Mouse (Mus musculus) forebrain, embryonic 11.5 days (tissue): ENCODE results near the gene Opcml. TPM values are rescaled to one million over a fixed set of nuclear protein-coding genes. Genes with fewer than 3 reads are reported as not detected.

Source experiments
- ATAC-seq: fragments of 200-750 bp; cut with Nextera tagmentation; replicated peaks from 2 replicates; pipeline ENCODE4 v1.8.0; 2017; ENCODE audit warnings: moderate TSS enrichment; ENCODE audit not compliant: low FRiP score
- DNase-seq: peaks from one replicate; pipeline ENCODE4 v3.0.0-alpha.2; 2017; ENCODE audit warnings: low spot score
- H3K27ac ChIP-seq: fragments of 300-500 bp; sonication (generic); 2 replicates; pipeline ENCODE4 v1.5.1; 2014; ENCODE audit warnings: low read depth, low read length
- H3K27me3 ChIP-seq: fragments of 300-500 bp; sonication (generic); 2 replicates; pipeline ENCODE4 v1.6.1; 2014; ENCODE audit warnings: mild to moderate bottlenecking, low read length, mixed read lengths; ENCODE audit not compliant: control insufficient read depth, insufficient read depth
- H3K36me3 ChIP-seq: fragments of 300-500 bp; sonication (generic); 2 replicates; pipeline ENCODE4 v1.6.1; 2014; ENCODE audit warnings: mild to moderate bottlenecking, low read length, moderate library complexity, mixed read lengths; ENCODE audit not compliant: control insufficient read depth, insufficient read depth
- H3K4me1 ChIP-seq: fragments of 300-500 bp; sonication (generic); replicated peaks from 2 replicates; pipeline ENCODE4 v1.6.1; 2014; ENCODE audit warnings: low read length, mixed read lengths; ENCODE audit not compliant: control insufficient read depth, insufficient read depth
- H3K4me2 ChIP-seq: fragments of 300-500 bp; sonication (generic); 2 replicates; pipeline ENCODE4 v1.6.1; 2014; ENCODE audit warnings: low read depth, mild to moderate bottlenecking, low read length, moderate library complexity, mixed read lengths; ENCODE audit not compliant: severe bottlenecking
- H3K4me3 ChIP-seq: fragments of 300-500 bp; sonication (generic); 2 replicates; pipeline ENCODE4 v1.5.1; 2014; ENCODE audit warnings: low read depth, low read length
- H3K9ac ChIP-seq: fragments of 300-500 bp; sonication (generic); 2 replicates; pipeline ENCODE4 v1.6.1; 2014; ENCODE audit warnings: low read length
- H3K9me3 ChIP-seq: fragments of 300-500 bp; sonication (generic); 2 replicates; pipeline ENCODE4 v1.6.1; 2016; ENCODE audit warnings: low read length, mixed read lengths; ENCODE audit not compliant: control insufficient read depth
- WGBS: fragments of 180-500 bp; shearing (Covaris S2); extraction: QIAGEN DNeasy Blood & Tissue Kit; methylation state at CpG from one replicate; pipeline ENCODE4 v1.1.7; 2014; 5-methylcytosine and 5-hydroxymethylcytosine counted together
- polyA plus RNA-seq: library from polyadenylated mRNA; unstranded; fragments of >200 nt; fragmentation: Nextera tagmentation; extraction: Ambion mirVana; gene quantifications from 2 replicates; pipeline ENCODE4 v1.2.1, GENCODE M21; 2014

Opcml gene
- polyA plus RNA-seq, 1 experiment from 2014 or later = 2.4 TPM

- Histone ChIP-seq H3K27me3 (peaks cover 9% of the 10 kb centered on the region; the same call in 1 of the 2 replicates), H3K4me2 (peak overlapping the region; percentile 75), H3K27ac (no peak overlapping the region), H3K9me3 (no peaks in the 10 kb centered on the region), H3K9ac (peak overlapping the region; percentile 44), H3K4me3 (peak overlapping the region; percentile 38), H3K36me3 (no peaks in the 10 kb centered on the region), H3K4me1 (no peaks in the 10 kb centered on the region; the same call in 1 of the 2 replicates)
- WGBS = 2% methylated on average over 12 of the region's 12 CpGs
- DNase-seq (peak; percentile 56), ATAC-seq (no peak)
Observed at GRCm38 (mm10) chr9:27791639-27791966, 1.0 kb downstream of the Opcml start.

- WGBS = 25% methylated on average over 2 of the region's 2 CpGs
- Histone ChIP-seq H3K4me3 (no peak overlapping the region), H3K4me2 (no peak overlapping the region)
Observed at GRCm38 (mm10) chr9:27792226-27792625, 1.7 kb downstream of the Opcml start.

GRCm38 (mm10) chr9:27792994-27793393, 2.4 kb downstream of the Opcml start:
- Histone ChIP-seq H3K4me2 (no peak overlapping the region), H3K36me3 (no peaks in the 10 kb centered on the region), H3K9me3 (no peaks in the 10 kb centered on the region), H3K9ac (no peak overlapping the region), H3K27me3 (peaks cover 9% of the 10 kb centered on the region; the same call in 1 of the 2 replicates), H3K4me3 (no peak overlapping the region), H3K27ac (no peak overlapping the region), H3K4me1 (no peaks in the 10 kb centered on the region; the same call in 1 of the 2 replicates)
- no peak for DNase-seq
- WGBS = 71% methylated on average over 3 of the region's 3 CpGs
- no peak for ATAC-seq

More at GRCm38 (mm10) chr9:27792226-27792625, 1.7 kb downstream of the Opcml start:
- H3K9me3 ChIP-seq = no peaks in the 10 kb centered on the region
- H3K36me3 ChIP-seq = no peaks in the 10 kb centered on the region
- ATAC-seq = no peak
- no peaks in the 10 kb centered on the region; the same call in 1 of the 2 replicates for H3K4me1 ChIP-seq
- H3K27me3 ChIP-seq = peaks cover 9% of the 10 kb centered on the region; the same call in 1 of the 2 replicates
- no peak for DNase-seq
- H3K27ac ChIP-seq = no peak overlapping the region
- no peak overlapping the region for H3K9ac ChIP-seq

GRCm38 (mm10) chr9:27796535-27796934, 6.0 kb downstream of the Opcml start:
- 95% methylated on average over 1 of the region's 1 CpGs for WGBS
- H3K36me3 ChIP-seq = no peaks in the 10 kb centered on the region
- no peak overlapping the region for H3K27ac ChIP-seq
- no peak overlapping the region for H3K4me3 ChIP-seq
- H3K9ac ChIP-seq = no peak overlapping the region
- no peak overlapping the region for H3K4me2 ChIP-seq
- H3K27me3 ChIP-seq = peaks cover 7% of the 10 kb centered on the region; the same call in 1 of the 2 replicates
- DNase-seq (no peak), ATAC-seq (no peak)
- H3K4me1 ChIP-seq = no peaks in the 10 kb centered on the region; the same call in 1 of the 2 replicates
- no peaks in the 10 kb centered on the region for H3K9me3 ChIP-seq

- ATAC-seq (no peak), DNase-seq (no peak)
- H3K4me2 ChIP-seq = no peak overlapping the region
- 89% methylated on average over 2 of the region's 2 CpGs for WGBS
- no peak overlapping the region for H3K27ac ChIP-seq
- no peaks in the 10 kb centered on the region for H3K4me1 ChIP-seq
- H3K27me3 ChIP-seq = no peaks in the 10 kb centered on the region
- no peak overlapping the region for H3K4me3 ChIP-seq
- no peaks in the 10 kb centered on the region for H3K36me3 ChIP-seq
- H3K9ac ChIP-seq = no peak overlapping the region
- H3K9me3 ChIP-seq = no peaks in the 10 kb centered on the region
Observed at GRCm38 (mm10) chr9:27800992-27801391, 10.4 kb downstream of the Opcml start.

- Histone ChIP-seq H3K36me3 (no peaks in the 10 kb centered on the region), H3K4me1 (no peaks in the 10 kb centered on the region), H3K27ac (no peak overlapping the region), H3K9ac (no peak overlapping the region), H3K27me3 (no peaks in the 10 kb centered on the region), H3K4me2 (no peak overlapping the region), H3K4me3 (no peak overlapping the region), H3K9me3 (no peaks in the 10 kb centered on the region)
- ATAC-seq (no peak), DNase-seq (no peak)
- WGBS = 89% methylated on average over 3 of the region's 3 CpGs
Observed at GRCm38 (mm10) chr9:27801807-27802206, 11.2 kb downstream of the Opcml start.

- Histone ChIP-seq H3K4me1 (no peaks in the 10 kb centered on the region), H3K9ac (no peak overlapping the region), H3K9me3 (no peaks in the 10 kb centered on the region), H3K4me2 (no peak overlapping the region), H3K4me3 (no peak overlapping the region), H3K36me3 (no peaks in the 10 kb centered on the region), H3K27me3 (no peaks in the 10 kb centered on the region), H3K27ac (no peak overlapping the region)
- ATAC-seq (no peak), DNase-seq (no peak)
Observed at GRCm38 (mm10) chr9:27802379-27802778, 11.8 kb downstream of the Opcml start.

GRCm38 (mm10) chr9:27804461-27804860, 13.9 kb downstream of the Opcml start:
- H3K4me2 ChIP-seq = no peak overlapping the region
- no peaks in the 10 kb centered on the region for H3K9me3 ChIP-seq
- H3K4me1 ChIP-seq = no peaks in the 10 kb centered on the region
- 89% methylated on average over 3 of the region's 3 CpGs for WGBS
- no peaks in the 10 kb centered on the region for H3K36me3 ChIP-seq
- no peak for DNase-seq
- no peak for ATAC-seq
- H3K4me3 ChIP-seq = no peak overlapping the region
- no peak overlapping the region for H3K9ac ChIP-seq
- H3K27ac ChIP-seq = no peak overlapping the region
- no peaks in the 10 kb centered on the region for H3K27me3 ChIP-seq

- H3K4me3 ChIP-seq = no peak overlapping the region
- 92% methylated on average over 8 of the region's 8 CpGs for WGBS
- no peaks in the 10 kb centered on the region for H3K27me3 ChIP-seq
- DNase-seq (no peak), ATAC-seq (no peak)
- H3K4me1 ChIP-seq = no peaks in the 10 kb centered on the region
- H3K36me3 ChIP-seq = no peaks in the 10 kb centered on the region
- H3K9ac ChIP-seq = no peak overlapping the region
- no peak overlapping the region for H3K27ac ChIP-seq
- no peaks in the 10 kb centered on the region for H3K9me3 ChIP-seq
- H3K4me2 ChIP-seq = no peak overlapping the region
Observed at GRCm38 (mm10) chr9:27809741-27810140, 19.2 kb downstream of the Opcml start.
